Mouse (Mus musculus): ENCODE results near the gene Barx2.
A peak's percentile ranks its signal among the peaks of the same experiment; 100 is the strongest.
"Not testable (repeated sequence)": the region's sequence is repeated elsewhere in the genome, so short reads cannot be mapped to it uniquely, and the experiment has no call there.

The Barx2 gene

GRCm38 (mm10) chr9:31912921-31913738, at the start of gene Barx2:
TSS of gene Barx2 (minus strand) at chr9:31913462.
- peak; percentile 65 to 79 for DNase-seq

GRCm38 (mm10) chr9:31962265-31962664, 49.0 kb upstream of the Barx2 start:
- peak; percentile 77 to 86 for DNase-seq

DNA sequence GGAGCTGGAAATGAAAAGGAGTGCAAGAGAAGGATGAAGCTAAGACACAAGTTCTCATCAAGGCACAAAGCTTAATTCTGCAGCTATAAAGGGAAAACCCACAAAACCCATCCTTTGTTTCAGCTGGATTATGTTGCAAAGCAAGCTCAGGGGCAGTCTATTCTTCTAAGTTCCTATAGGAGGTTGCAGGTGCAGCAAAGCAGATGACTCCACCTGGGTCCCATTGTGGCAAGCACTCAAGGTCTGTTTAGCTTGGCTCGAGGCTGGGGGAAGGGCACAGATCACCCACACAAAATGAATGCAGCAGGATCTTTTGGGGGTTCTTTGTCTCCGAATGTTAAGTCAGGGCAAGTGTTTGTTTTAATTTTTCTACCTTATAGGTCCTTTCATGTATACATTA, 47.2 kb upstream of the Barx2 start:
- no peak for DNase-seq

DNA sequence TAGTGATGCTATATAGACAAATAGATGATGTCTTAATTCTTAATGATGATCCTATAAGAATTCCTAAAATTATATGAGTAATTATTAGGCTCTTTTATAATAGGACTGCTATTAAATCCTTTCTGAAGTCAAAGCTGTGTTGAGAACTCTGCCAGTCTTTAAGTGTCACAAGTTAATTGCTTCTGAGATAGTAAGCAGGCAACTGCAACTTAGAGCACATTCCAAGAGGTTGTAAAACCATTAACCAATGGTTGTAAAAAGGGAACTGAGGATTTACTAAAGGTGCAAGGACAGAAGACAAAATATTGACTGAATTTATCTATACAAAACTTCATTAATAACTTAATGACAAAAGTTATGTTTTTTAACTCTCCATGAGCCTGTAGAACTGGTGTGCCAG, 44.9 kb upstream of the Barx2 start:
- no peak for DNase-seq

GRCm38 (mm10) chr9:31950506-31950905, 37.2 kb upstream of the Barx2 start:
- DNase-seq, result no peak

DNA sequence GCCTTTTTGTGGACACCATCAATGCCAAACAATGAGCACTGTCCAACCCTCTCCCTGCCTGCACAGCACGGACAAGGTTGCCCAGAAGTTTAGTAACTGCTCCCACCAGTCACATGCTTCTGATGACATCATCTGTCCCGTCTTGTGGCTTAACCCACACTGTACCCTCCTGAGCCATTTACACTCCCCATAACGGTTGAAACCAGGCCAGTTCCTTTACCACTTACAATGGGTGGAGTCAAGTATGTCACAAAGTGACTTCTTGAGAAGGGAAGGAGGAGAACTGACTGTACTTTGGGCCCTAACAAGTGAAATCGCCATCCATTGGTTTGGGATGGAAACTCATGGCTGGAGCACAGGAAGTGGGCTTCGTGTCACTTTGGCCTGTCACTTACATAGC, 35.8 kb upstream of the Barx2 start:
- no peak for DNase-seq

- no peak for DNase-seq
Measured at GRCm38 (mm10) chr9:31947051-31947450, 33.8 kb upstream of the Barx2 start.

DNA sequence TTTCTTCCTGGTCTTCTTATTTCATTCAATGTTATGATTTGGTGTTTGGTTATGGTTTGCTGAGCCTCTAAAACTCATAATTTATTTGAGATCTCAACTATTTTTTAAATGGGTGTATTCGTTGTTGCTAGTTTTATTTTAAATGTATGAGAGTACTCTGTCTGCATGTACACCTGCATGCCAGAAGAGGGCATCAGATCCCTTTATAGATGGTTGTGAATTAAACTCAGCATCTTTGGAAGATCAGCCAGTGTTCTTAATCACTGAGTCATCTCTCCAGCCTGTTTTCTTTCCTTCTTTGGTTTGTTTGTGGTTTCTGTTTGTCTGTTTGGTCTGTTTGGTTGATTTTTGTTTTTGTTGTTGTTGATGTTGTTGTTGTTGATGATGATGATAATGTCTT, 29.1 kb upstream of the Barx2 start:
- no peak for DNase-seq

DNA sequence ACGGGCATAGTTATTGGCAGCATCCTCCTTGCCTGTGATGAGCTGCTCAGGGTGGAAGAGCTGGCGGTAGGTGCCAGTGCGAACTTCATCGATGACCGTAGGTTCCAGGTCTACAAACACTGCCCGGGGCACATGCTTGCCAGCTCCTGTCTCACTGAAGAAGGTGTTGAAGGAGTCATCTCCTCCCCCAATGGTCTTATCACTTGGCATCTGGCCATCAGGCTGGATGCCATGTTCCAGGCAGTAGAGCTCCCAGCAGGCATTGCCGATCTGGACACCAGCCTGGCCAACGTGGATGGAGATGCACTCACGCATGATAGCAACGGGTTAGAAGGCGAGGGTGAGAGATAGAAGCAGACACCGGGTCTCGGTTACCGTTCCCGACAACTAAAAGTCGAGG, 23.2 kb upstream of the Barx2 start:
- not testable (repeated sequence) for DNase-seq

DNA sequence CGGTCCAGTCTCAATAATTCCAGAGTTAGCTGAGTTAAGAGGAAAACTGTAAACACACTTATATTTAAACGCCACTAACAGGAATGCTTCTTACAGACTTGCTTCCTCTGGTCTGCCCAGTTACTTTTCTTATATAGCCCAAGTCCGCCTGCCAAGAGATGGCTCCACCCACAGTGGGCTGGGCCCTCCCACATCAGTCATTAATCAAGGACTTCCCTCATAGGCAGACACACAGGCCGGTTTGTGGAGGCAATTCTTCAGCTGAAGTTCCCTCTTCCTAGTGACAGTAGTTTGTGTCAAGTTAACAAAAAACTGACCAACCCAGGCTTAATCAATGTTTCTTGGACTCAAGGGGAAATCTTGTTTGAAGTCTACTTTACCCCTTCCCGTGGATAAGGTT, 18.4 kb upstream of the Barx2 start:
- DNase-seq, result peak; percentile 23 to 47

DNA sequence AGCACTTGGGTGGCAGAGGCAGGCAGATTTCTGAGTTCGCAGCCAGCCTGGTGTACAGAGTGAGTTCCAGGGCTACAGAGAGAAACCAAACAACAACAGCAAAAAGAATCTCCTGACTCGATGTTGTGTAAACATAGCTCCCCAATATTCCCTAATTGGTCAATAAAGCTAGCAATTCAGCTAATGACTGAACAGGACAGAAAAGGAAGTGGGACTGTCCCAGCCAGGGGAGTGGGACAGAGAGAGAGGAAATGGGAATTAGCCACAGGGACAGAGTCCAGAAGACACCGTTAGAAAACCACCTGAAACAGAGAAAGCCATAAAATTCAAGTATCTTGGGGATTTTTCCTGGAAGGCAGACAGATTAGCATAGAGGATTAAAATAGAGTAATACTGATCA, 18.0 kb upstream of the Barx2 start:
- no peak for DNase-seq

DNA sequence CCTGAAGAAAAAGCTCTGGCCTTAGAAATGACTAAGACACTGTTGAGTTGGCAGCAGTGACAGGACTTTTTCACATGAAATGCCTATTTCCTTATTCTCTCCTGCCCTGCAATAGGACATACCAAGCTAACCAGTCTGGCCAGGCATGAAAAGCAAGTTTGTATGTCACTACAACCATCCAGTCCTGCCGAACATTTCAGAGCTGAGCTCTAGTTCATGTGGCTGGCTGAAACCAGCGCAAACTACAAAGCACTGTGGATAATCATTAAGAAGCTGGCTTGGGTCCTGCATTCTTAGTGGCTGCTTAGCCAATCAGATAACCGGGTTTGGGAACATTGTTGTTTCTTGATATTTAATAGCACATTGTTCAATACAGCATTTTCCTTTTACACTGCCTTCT, 13.5 kb upstream of the Barx2 start:
- peak; percentile 68 to 80 for DNase-seq

- peak; percentile 88 to 90 for DNase-seq
Measured at GRCm38 (mm10) chr9:31925830-31926624, 12.8 kb upstream of the Barx2 start.

GRCm38 (mm10) chr9:31923529-31923928, 10.3 kb upstream of the Barx2 start:
- DNase-seq, result no peak

DNA sequence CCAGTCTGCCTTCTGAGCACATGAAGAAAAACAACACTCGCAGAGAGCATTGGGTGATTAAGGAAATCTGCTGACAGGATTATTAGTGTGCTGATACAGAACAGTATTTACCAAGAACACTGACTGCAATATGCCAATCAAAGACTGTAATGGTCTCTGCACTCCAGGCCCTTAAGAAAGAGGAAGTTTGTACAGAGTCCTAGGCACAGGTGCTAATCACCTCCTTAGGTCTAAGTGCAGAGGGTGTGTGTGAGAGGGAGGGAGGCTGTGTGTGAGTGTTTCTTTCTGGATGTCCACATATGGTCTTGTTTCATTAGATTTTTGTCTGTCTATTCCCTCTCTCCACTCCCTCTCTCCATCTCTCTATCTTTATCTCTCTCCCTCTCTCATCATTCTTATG, 6.5 kb upstream of the Barx2 start:
- DNase-seq, result no peak

- no peak for DNase-seq
Measured at GRCm38 (mm10) chr9:31916421-31916820, 3.2 kb upstream of the Barx2 start.

DNA sequence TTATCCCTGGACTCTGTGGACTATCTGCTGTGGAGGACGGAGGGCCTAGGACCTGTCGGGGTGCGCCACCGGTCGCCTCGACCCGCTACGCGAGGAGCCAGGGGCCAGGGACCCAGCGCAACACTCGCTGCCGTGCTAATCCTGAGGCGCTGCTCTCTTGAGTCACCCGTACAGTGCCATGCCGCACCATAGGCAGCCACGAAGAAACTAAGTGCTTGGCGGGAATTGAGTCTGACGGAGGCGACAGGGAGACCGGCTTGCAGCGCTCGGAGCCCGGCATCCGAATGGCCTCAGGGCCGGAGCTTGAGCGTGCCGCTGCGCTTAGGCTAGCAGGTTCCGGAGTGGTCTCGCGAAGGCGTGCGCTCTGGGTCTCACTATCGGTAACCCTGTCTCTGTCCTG, 1.6 kb upstream of the Barx2 start:
- DNase-seq, result no peak

DNA sequence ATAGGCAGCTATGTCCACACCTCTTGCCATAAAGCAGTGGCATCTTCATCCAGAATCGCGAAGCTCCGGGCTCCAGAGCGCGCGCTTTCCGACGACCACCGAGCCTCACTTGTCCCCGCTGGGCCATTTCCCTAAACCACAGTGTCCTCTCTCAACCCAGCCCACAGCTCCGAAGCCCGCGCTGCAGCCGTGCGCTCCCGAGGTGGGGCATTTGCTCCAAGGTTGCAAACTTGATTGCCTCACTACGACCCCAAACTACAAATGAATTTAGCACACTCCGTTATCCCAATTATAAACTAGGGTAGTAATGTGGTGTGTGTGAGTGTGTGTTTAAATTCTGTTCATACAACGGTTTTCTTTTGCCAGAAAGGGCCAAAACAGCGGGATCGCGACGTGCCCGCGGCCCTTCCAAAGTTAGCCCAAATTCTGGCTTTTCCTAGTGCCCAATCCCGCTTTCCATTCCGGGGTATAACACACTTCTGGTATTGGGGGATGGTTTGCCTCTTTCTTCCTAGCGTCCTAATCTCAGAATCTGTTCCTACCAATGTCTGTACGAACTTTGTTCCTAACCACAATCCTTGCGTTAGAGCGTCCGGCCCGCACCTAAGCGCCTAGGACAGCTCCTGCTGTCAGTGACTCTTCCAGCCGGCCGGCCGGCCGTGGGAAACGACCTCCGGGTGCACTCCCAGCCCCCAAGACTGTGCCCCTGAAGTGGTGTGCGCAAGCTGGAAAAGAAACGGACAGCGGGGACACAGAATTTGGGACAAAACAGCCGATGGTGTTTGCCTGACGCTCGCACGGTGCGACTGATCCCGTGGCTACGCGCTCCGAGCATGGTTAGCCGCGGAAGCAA, 703 bp upstream of the Barx2 start:
- DNase-seq, result no peak

GRCm38 (mm10) chr9:31912553-31912920, 725 bp downstream of the Barx2 start:
- no peak for DNase-seq

- DNase-seq, result no peak
Measured at GRCm38 (mm10) chr9:31910221-31910620, 3.0 kb downstream of the Barx2 start.

DNA sequence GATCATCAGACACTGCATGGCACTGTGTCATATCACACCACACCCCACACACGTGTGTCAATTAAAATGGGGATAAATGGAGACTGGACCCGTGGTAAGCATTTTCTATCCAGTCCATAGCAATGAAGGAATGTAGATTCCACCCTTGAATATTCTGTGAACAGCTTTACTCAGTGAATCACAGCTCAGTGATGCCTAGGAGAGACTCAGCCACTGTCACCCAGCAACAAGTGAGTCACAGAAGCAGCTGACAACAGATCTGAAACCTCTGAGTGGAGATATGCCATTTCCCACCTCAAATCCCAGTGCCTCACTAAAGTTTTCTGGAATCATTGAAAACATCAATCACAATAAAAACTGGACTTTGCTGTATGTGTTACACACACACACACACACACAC, 11.5 kb downstream of the Barx2 start:
- DNase-seq, result no peak

GRCm38 (mm10) chr9:31894775-31895320, 18.4 kb downstream of the Barx2 start:
- no peak for DNase-seq

DNA sequence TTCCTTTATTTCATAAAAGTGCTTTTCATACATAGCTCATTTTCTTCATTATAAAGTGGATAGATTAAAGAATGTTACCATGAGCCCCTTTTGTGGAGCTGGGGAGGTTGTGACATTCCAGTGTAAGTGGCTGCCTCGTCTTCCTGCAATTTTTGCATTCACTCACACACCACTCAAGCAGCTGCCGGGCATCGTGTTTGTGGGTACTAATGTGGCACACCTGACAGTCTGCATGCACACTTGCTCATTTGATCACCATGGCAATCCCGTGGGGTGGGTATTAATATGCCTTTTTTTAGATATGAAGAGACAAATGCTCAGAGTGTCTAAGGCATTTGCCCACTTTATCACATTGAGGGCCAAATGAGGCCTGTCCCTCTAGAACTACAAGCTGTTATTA, 24.9 kb downstream of the Barx2 start:
- no peak for DNase-seq
